Mouse (Mus musculus): ENCODE data around the gene Cd209a. TPM values are rescaled to one million over a fixed set of nuclear protein-coding genes. Genes with fewer than 3 reads are reported as not detected.

The Cd209a gene
- total and polyA plus RNA-seq, 3 experiments, result not detected

GRCm38 (mm10) chr8:3711646-3712045 is 37.1 kb downstream of the Cd209a start (continued):
- TF ChIP-seq SIN3A (IDR thresholded peaks at IDR 0.05; ENCODE audit: low read length), result no peak
- no peak for TF ChIP-seq HCFC1 (IDR thresholded peaks at IDR 0.05; ENCODE audit: low read depth, low read length)
- peak; percentile 76 for TF ChIP-seq TCF12 (IDR thresholded peaks at IDR 0.05; ENCODE audit: low read depth, low read length)
- TF ChIP-seq USF2 (conservative IDR thresholded peaks at IDR 0.05; ENCODE audit: low read depth, low read length), result no peak
- TF ChIP-seq MXI1 (IDR thresholded peaks at IDR 0.05; ENCODE audit: low read depth, low read length), result no peak
- TF ChIP-seq USF1 (IDR thresholded peaks at IDR 0.05; ENCODE audit: low read depth, low read length), result no peak
- no peak for TF ChIP-seq CHD2 (IDR thresholded peaks at IDR 0.05; ENCODE audit: low read length)
- no peak for TF ChIP-seq RAD21 (IDR thresholded peaks at IDR 0.05; ENCODE audit: low read depth, low read length)
- TF ChIP-seq POLR2A (IDR thresholded peaks at IDR 0.05; ENCODE audit: low read depth, low read length), result no peak
- no peak for TF ChIP-seq ELF1 (IDR thresholded peaks at IDR 0.05; ENCODE audit: low read depth, low read length)
- TF ChIP-seq BHLHE40 (IDR thresholded peaks at IDR 0.05; ENCODE audit: low read depth, low read length), result peak; percentile 83
- no peak for TF ChIP-seq ZNF384 (IDR thresholded peaks at IDR 0.05; ENCODE audit: low read depth, low read length)

DNA sequence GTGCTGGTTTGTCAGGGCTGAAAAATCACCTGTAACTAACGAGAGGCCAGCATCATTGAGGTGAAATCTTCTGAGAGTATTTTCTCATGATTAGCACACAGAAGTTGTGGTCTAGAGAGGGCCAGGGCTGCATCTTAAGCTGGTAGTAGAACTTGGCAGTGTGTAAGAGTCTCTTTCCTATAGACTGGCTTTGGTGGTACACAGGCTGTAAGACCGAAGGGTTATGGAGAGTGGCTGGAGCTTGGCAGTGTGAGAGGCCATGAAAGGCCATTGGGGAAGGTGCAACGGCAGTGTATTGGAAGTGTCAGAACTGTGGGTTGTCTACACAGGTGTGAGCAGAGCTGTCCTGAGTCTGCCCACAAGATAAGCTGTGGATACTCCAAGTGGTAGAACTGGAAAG is 38.5 kb downstream of the Cd209a start:
- H3K4me3 ChIP-seq (replicated peaks in 1 of 3; ENCODE audit: low read depth in 2 of 3, low read length in 2 of 3, poor library complexity in 1 of 3), result no peak overlapping the region
- dilution Hi-C loops (cut with MboI; ENCODE audit: extremely low pct_ligation_motif_present, extremely low pct_unique_long_range_greater_than_20kb, low sequenced_read_pairs) (no loop called here), in situ Hi-C loops (cut with MboI; ENCODE audit: low pct_ligation_motif_present, low pct_unique_long_range_greater_than_20kb, low sequenced_read_pairs) (loop anchor here (10.0 to 25.0 kb wide), 3 partner anchors 244 to 652 kb away; partner anchors contain the start of genes Cd209c and Cd209g)
- no peak for TF ChIP-seq CHD2 (IDR thresholded peaks at IDR 0.05; ENCODE audit: low read length)
- TF ChIP-seq NRF1 (IDR thresholded peaks at IDR 0.05; ENCODE audit: low read depth, low read length), result no peak
- TF ChIP-seq GABPA (IDR thresholded peaks at IDR 0.05; ENCODE audit: insufficient replicate concordance, low read depth, low read length), result no peak
- TF ChIP-seq HCFC1 (IDR thresholded peaks at IDR 0.05; ENCODE audit: low read depth, low read length), result no peak
- no peaks in the 10 kb centered on the region for H3K9me3 ChIP-seq (replicated peaks; ENCODE audit: low read length)
- H3K27me3 ChIP-seq (replicated peaks), result peaks cover 34% of the 10 kb centered on the region
- no peaks in the 10 kb centered on the region for H3K36me3 ChIP-seq (replicated peaks in 1 of 2; ENCODE audit: control insufficient read depth in 1 of 2, insufficient read depth in 1 of 2, low read length in 1 of 2)
- H3K27ac ChIP-seq (ENCODE audit: insufficient read depth, low read depth), result no peak overlapping the region
- no peak for DNase-seq (ENCODE audit: extremely low read depth)
- 0 out of 2 replicates have a peak overlapping the region, but pooled peaks have one; percentile 18 for H3K4me2 ChIP-seq (ENCODE audit: insufficient read depth, low read depth, poor library complexity, severe bottlenecking)
- no peaks in the 10 kb centered on the region for H3K79me2 ChIP-seq (replicated peaks; ENCODE audit: control insufficient read depth, extremely low read depth, insufficient read depth, poor library complexity, severe bottlenecking)
- H3K4me1 ChIP-seq (ENCODE audit: control insufficient read depth in 1 of 2, insufficient read depth in 2 of 2), result peaks cover 11 to 31% of the 10 kb centered on the region in 2 experiments
- no peak overlapping the region for H3K9ac ChIP-seq (ENCODE audit: insufficient read depth, low read depth)

DNA sequence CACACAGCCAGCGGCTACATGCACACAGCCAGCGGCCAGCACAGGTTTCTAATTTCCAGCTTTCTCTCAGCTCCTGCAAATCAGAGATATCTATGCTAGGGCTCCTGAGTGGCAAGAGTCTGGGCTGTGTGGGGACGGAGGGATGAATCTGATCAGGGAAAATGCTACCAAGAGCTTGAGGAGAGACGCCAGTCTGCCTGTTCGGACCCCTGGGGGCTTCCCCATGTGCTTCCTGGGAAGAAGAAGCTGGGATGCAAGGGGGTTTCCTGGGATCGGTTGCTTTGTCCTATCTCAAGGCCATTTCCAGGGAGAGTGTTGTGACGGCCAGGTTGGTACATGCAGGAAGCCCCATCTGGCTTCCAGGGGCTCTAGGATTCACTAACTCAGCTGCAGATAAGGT is 41.2 kb downstream of the Cd209a start:
- no peak for TF ChIP-seq RAD21 (IDR thresholded peaks at IDR 0.05; ENCODE audit: low read depth, low read length)
- TF ChIP-seq EP300 (IDR thresholded peaks at IDR 0.05; ENCODE audit: low read length), result no peak
- no peak for TF ChIP-seq JUND (conservative IDR thresholded peaks at IDR 0.05; ENCODE audit: low read depth, low read length)
- TF ChIP-seq GABPA (IDR thresholded peaks at IDR 0.05; ENCODE audit: insufficient replicate concordance, low read depth, low read length), result no peak
- TF ChIP-seq HCFC1 (IDR thresholded peaks at IDR 0.05; ENCODE audit: low read depth, low read length), result no peak
- no peak for TF ChIP-seq UBTF (IDR thresholded peaks at IDR 0.05; ENCODE audit: low read depth, low read length)
- TF ChIP-seq TBP (conservative IDR thresholded peaks at IDR 0.05; ENCODE audit: low read depth, low read length), result no peak
- TF ChIP-seq E2F4 (IDR thresholded peaks at IDR 0.05; ENCODE audit: insufficient replicate concordance, low read depth, low read length), result no peak
- Histone ChIP-seq H3K9ac (ENCODE audit: insufficient read depth, low read depth) (no peak overlapping the region), H3K27me3 (replicated peaks) (peaks cover 22% of the 10 kb centered on the region), H3K9me3 (replicated peaks; ENCODE audit: low read length) (no peaks in the 10 kb centered on the region), H3K36me3 (replicated peaks in 1 of 2; ENCODE audit: control insufficient read depth in 1 of 2, insufficient read depth in 1 of 2, low read length in 1 of 2) (no peaks in the 10 kb centered on the region), H3K4me1 (ENCODE audit: control insufficient read depth in 1 of 2, insufficient read depth in 2 of 2) (peaks cover 11 to 31% of the 10 kb centered on the region in 2 experiments), H3K4me3 (replicated peaks in 1 of 3; ENCODE audit: low read depth in 2 of 3, low read length in 2 of 3, poor library complexity in 1 of 3) (no peak overlapping the region), H3K79me2 (replicated peaks; ENCODE audit: control insufficient read depth, extremely low read depth, insufficient read depth, poor library complexity, severe bottlenecking) (no peaks in the 10 kb centered on the region), H3K27ac (ENCODE audit: insufficient read depth, low read depth) (no peak overlapping the region), H3K4me2 (ENCODE audit: insufficient read depth, low read depth, poor library complexity, severe bottlenecking) (no peak overlapping the region)
- in situ Hi-C loops (cut with MboI; ENCODE audit: low pct_ligation_motif_present, low pct_unique_long_range_greater_than_20kb, low sequenced_read_pairs), result loop anchor here (25.0 kb wide), 2 partner anchors 430 to 655 kb away; partner anchors contain the start of gene Cd209g
- no peak for DNase-seq (ENCODE audit: extremely low read depth)
- dilution Hi-C loops (cut with MboI; ENCODE audit: extremely low pct_ligation_motif_present, extremely low pct_unique_long_range_greater_than_20kb, low sequenced_read_pairs), result no loop called here
